ENCODE assay signal across 8 mouse cellular contexts in genomic region chr19:43753226-43753835, GRCm38 (mm10). TPM values are rescaled to one million over a fixed set of nuclear protein-coding genes. Genes with fewer than 3 reads are reported as not detected.
DNase-seq lines count a peak whose midpoint lies in the region; ATAC-seq and TF ChIP-seq lines count a peak whose summit lies in the region.

No protein-coding gene starts in this region.

- H3K9me3 ChIP-seq in embryonic facial prominence, embryonic 10.5 days = no peaks in the 10 kb centered on the region
- no peaks in the 10 kb centered on the region for H3K9me3 ChIP-seq in intestine, postnatal 0 days (ENCODE audit: control insufficient read depth)
- no peaks in the 10 kb centered on the region for H3K9me3 ChIP-seq in midbrain, embryonic 10.5 days (replicated peaks)

- DNase-seq in heart, adult 18-20 months = peak; percentile 93
- no peak for DNase-seq in heart, adult 11 months
- peak; percentile 86 for DNase-seq in embryonic facial prominence, embryonic 10.5 days (ENCODE audit: low spot score)
- peak; percentile 79 to 92 for DNase-seq in gastrocnemius, postnatal 4 days (ENCODE audit: low spot score in 2 of 2)
- peak; percentile 85 to 87 for DNase-seq in left cerebral cortex, postnatal 36 days (ENCODE audit: low spot score in 2 of 2)
- no peak for DNase-seq in midbrain, embryonic 10.5 days (ENCODE audit: low spot score)

- peak overlapping the region; percentile 77 for H3K9ac ChIP-seq in intestine, postnatal 0 days (ENCODE audit: low read depth, low read length)

- ATAC-seq in intestine, postnatal 0 days = peak; percentile 86

- intact Hi-C loops in left cerebral cortex, postnatal 36 days (cut with DNase I) = loop anchor here (5.0 to 10.0 kb wide), 2 partner anchors 66 to 391 kb away; partner anchors contain the start of genes Bloc1s2 and Entpd7

- peak overlapping the region; percentile 97 for H3K27ac ChIP-seq in embryonic facial prominence, embryonic 10.5 days (replicated peaks)
- H3K27ac ChIP-seq in intestine, postnatal 0 days (ENCODE audit: low read depth, low read length) = peak overlapping the region; percentile 98
- H3K27ac ChIP-seq in midbrain, embryonic 10.5 days (replicated peaks) = peak overlapping the region; percentile 97
- H3K27ac ChIP-seq in small intestine, adult 2 months (ENCODE audit: insufficient read depth, low read depth, low read length) = peak overlapping the region; percentile 99

- peak; percentile 89 for TF ChIP-seq CTCF in intestine, postnatal 0 days (IDR thresholded peaks at IDR 0.05; ENCODE audit: low read depth)
- peak; percentile 80; the same call in 1 of the 2 replicates for TF ChIP-seq CTCF in small intestine, adult 2 months (IDR thresholded peaks at IDR 0.05; ENCODE audit: extremely low read depth, insufficient read length, insufficient replicate concordance, low read depth, low read length)

- peaks cover 28% of the 10 kb centered on the region for H3K36me3 ChIP-seq in embryonic facial prominence, embryonic 10.5 days (replicated peaks)
- peaks cover 16% of the 10 kb centered on the region for H3K36me3 ChIP-seq in intestine, postnatal 0 days (ENCODE audit: control insufficient read depth, insufficient read depth)
- peaks cover 28% of the 10 kb centered on the region for H3K36me3 ChIP-seq in midbrain, embryonic 10.5 days
- H3K36me3 ChIP-seq in small intestine, adult 2 months (ENCODE audit: control insufficient read depth, insufficient read depth, low read length) = peaks cover 14% of the 10 kb centered on the region

- TF ChIP-seq POLR2A in small intestine, adult 2 months (IDR thresholded peaks at IDR 0.05; ENCODE audit: low read depth, low read length) = no peak

- H3K27me3 ChIP-seq in embryonic facial prominence, embryonic 10.5 days (replicated peaks; ENCODE audit: low read depth, poor library complexity, severe bottlenecking) = no peaks in the 10 kb centered on the region
- no peaks in the 10 kb centered on the region for H3K27me3 ChIP-seq in intestine, postnatal 0 days (replicated peaks; ENCODE audit: control insufficient read depth, insufficient read depth, low read length)
- no peaks in the 10 kb centered on the region for H3K27me3 ChIP-seq in midbrain, embryonic 10.5 days (ENCODE audit: low read depth, poor library complexity, severe bottlenecking)
- H3K27me3 ChIP-seq in small intestine, adult 2 months (ENCODE audit: control insufficient read depth, insufficient read depth, low read length) = no peaks in the 10 kb centered on the region

- H3K4me3 ChIP-seq in embryonic facial prominence, embryonic 10.5 days = peak overlapping the region; percentile 79
- H3K4me3 ChIP-seq in intestine, postnatal 0 days (ENCODE audit: low read depth, low read length) = peak overlapping the region; percentile 72
- peak overlapping the region; percentile 66 for H3K4me3 ChIP-seq in midbrain, embryonic 10.5 days
- H3K4me3 ChIP-seq in small intestine, adult 2 months (ENCODE audit: low read depth, low read length) = peak overlapping the region; percentile 89

- peak overlapping the region; percentile 71 for H3K4me2 ChIP-seq in intestine, postnatal 0 days (replicated peaks; ENCODE audit: low read depth)

- WGBS in embryonic facial prominence, embryonic 10.5 days = 1% methylated on average over 23 of the region's 24 CpGs
- 1% methylated on average over 21 of the region's 24 CpGs for WGBS in intestine, postnatal 0 days
- WGBS in midbrain, embryonic 10.5 days = 2% methylated on average over 23 of the region's 24 CpGs
- WGBS in small intestine, adult 2 months = under 1% methylated on average over 24 of the region's 24 CpGs

- H3K4me1 ChIP-seq in embryonic facial prominence, embryonic 10.5 days = peaks cover 9% of the 10 kb centered on the region
- H3K4me1 ChIP-seq in intestine, postnatal 0 days (replicated peaks; ENCODE audit: control insufficient read depth, insufficient read depth, low read length) = 0 out of 2 replicates have a peak, but pooled peaks cover 3% of the 10 kb centered on the region
- H3K4me1 ChIP-seq in midbrain, embryonic 10.5 days = peaks cover 17% of the 10 kb centered on the region
- H3K4me1 ChIP-seq in small intestine, adult 2 months (ENCODE audit: control insufficient read depth, insufficient read depth, insufficient read length, low read length) = peaks cover 2% of the 10 kb centered on the region; the same call in 1 of the 2 replicates

RNA-seq across cellular contexts. Expression of gene Cox15, which starts 0.5 kb away (rescaled TPM):
- 10 to 100 TPM; 23.5 to 26.0 TPM for total RNA-seq in heart, adult 18-20 months (2021)
- polyA plus RNA-seq in embryonic facial prominence, embryonic 10.5 days (2016; fragmentation: Nextera tagmentation; extraction: Ambion mirVana) = 10.9 and 16.2 TPM in 2 replicates
- 10 to 100 TPM; 27.8 to 28.8 TPM for total RNA-seq in gastrocnemius, postnatal 4 days (2021)
- 15.3 and 16.8 TPM in 2 replicates for polyA plus RNA-seq in intestine, postnatal 0 days (2015; fragmentation: Nextera tagmentation; extraction: Ambion mirVana)
- total RNA-seq in left cerebral cortex, postnatal 36 days (2021) = 10 to 100 TPM; 13.3 to 17.1 TPM
- polyA plus RNA-seq in midbrain, embryonic 10.5 days (2016; fragmentation: Nextera tagmentation; extraction: Ambion mirVana) = 13.7 and 16.5 TPM in 2 replicates
- 6.5 and 9.8 TPM in 2 replicates for polyA plus RNA-seq in small intestine, adult 2 months (2012; rRNA removed)

RNA-seq across cellular contexts. Expression of gene Cutc, which starts 0.5 kb away (rescaled TPM):
- total RNA-seq in heart, adult 18-20 months (2021) = 10 to 100 TPM; 14.3 to 15.3 TPM
- polyA plus RNA-seq in embryonic facial prominence, embryonic 10.5 days (2016; fragmentation: Nextera tagmentation; extraction: Ambion mirVana) = 14.4 and 14.8 TPM in 2 replicates
- 10 to 100 TPM in 1 of 2 experiments, 1 to 10 TPM in 1; 8.8 to 11.3 TPM for total RNA-seq in gastrocnemius, postnatal 4 days (2021)
- polyA plus RNA-seq in intestine, postnatal 0 days (2015; fragmentation: Nextera tagmentation; extraction: Ambion mirVana) = 21.2 and 23.2 TPM in 2 replicates
- total RNA-seq in left cerebral cortex, postnatal 36 days (2021) = 1 to 10 TPM; 5.7 to 5.9 TPM
- polyA plus RNA-seq in midbrain, embryonic 10.5 days (2016; fragmentation: Nextera tagmentation; extraction: Ambion mirVana) = 14.0 and 14.7 TPM in 2 replicates
- 1.3 and 4.1 TPM in 2 replicates for polyA plus RNA-seq in small intestine, adult 2 months (2012; rRNA removed)

RNA-seq across cellular contexts. Expression of gene Abcc2, which starts 28.7 kb away (rescaled TPM):
- total RNA-seq in heart, adult 18-20 months (2021) = not detected
- polyA plus RNA-seq in embryonic facial prominence, embryonic 10.5 days (2016; fragmentation: Nextera tagmentation; extraction: Ambion mirVana) = 0.05 TPM in 1 of 2 replicates, not detected in the other
- under 1 TPM; 0.17 to 0.54 TPM for total RNA-seq in gastrocnemius, postnatal 4 days (2021)
- 90.5 and 129 TPM in 2 replicates for polyA plus RNA-seq in intestine, postnatal 0 days (2015; fragmentation: Nextera tagmentation; extraction: Ambion mirVana)
- not detected for total RNA-seq in left cerebral cortex, postnatal 36 days (2021)
- polyA plus RNA-seq in midbrain, embryonic 10.5 days (2016; fragmentation: Nextera tagmentation; extraction: Ambion mirVana) = 0.01 TPM in 2 replicates
- polyA plus RNA-seq in small intestine, adult 2 months (2012; rRNA removed) = 25.3 and 49.5 TPM in 2 replicates

Comparison
In these comparisons a context has a peak if more than half of its experiments do, and no peak if none do; other contexts are left out.
1. DNase-seq: peak in heart, adult 18-20 months (2 of 2), embryonic facial prominence, embryonic 10.5 days (single experiment), gastrocnemius, postnatal 4 days (2 of 2) and left cerebral cortex, postnatal 36 days (2 of 2); none in heart, adult 11 months (single experiment) and midbrain, embryonic 10.5 days (single experiment).
2. RNA of gene Abcc2, which starts 28.7 kb away (polyA plus RNA-seq): 90.5 to 129 TPM in intestine, postnatal 0 days and 25.3 to 49.5 TPM in small intestine, adult 2 months; 0.01 TPM in midbrain, embryonic 10.5 days and 0.05 TPM in embryonic facial prominence, embryonic 10.5 days; every median in the first group is over 10 times any median in the second.
3. Peak in every context shown above with its lines, with median percentiles within 50 percentile points of each other: H3K27ac ChIP-seq and H3K4me3 ChIP-seq.